Mouse (Mus musculus): ENCODE measurements around the gene Vmn1r74. TPM values are rescaled to one million over a fixed set of nuclear protein-coding genes. Genes with fewer than 3 reads are reported as not detected.

The Vmn1r74 gene
- polyA plus RNA-seq (2017; shearing (Covaris generic)): under 1 TPM in 1 of 2 experiments, not detected in 1; 0.94 TPM

DNA sequence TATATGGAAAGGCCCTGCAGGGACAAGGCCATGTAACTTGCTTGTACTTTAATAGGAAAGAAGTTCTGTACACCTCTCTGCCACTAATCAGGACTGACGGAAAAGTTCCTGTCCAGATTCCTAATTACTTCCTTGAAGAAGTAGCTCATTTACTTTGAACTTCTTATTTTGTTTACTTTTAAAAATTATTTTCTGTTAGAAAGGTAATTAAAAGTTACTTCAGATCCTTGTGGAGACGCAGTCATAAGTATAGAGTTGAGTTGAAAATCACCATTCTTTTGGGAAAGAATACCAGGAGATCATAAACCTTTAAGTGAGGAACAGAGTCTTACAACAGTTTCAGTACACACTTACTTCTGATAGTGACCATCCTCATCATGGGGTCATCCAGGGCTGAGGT, at the start of gene Vmn1r74:
Gene Vmn1r74, plus strand, starts transcription at position 301 of the 400 bp plus-strand sequence.

DNA sequence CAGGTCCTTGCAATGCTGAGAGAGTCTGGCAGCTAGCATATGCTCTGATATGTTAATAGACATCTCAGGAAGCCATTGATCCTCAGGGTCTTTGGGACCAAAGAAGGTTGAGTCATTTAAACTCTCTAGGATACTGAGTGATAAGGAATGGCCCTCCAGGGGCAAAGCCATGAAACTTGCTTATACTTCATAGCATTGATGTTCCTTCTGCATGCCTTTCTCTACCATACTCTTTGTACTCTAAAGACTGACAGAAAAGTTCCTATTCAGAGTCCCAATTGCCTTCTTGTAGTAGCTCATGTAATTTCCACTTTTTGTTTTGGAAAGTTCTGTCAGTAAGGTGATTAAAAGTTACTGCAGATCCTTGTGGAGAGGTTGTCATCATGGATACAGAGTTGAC, 40.5 kb downstream of the Vmn1r74 start, which contains the start of gene Vmn1r75:
Gene Vmn1r75, plus strand, starts transcription at position 301 of the 400 bp plus-strand sequence.

Other genes starting within 250 kb of the Vmn1r74 start
- under 1 TPM in 1 of 2 experiments, not detected in 1; 0.87 TPM for gene Zscan4-ps3, start 224.7 kb upstream of the Vmn1r74 start, polyA plus RNA-seq (2017; shearing (Covaris generic))
- under 1 TPM; 0.04 to 0.07 TPM for gene Vmn1r72, start 153.8 kb upstream of the Vmn1r74 start, polyA plus RNA-seq (2017; shearing (Covaris generic))
- gene Vmn1r73, start 103.7 kb upstream of the Vmn1r74 start, polyA plus RNA-seq (2017; shearing (Covaris generic)): under 1 TPM; 0.08 to 0.12 TPM
- gene Vmn1r75, start 40.6 kb downstream of the Vmn1r74 start, polyA plus RNA-seq (2017; shearing (Covaris generic)): under 1 TPM in 1 of 2 experiments, not detected in 1; 0.56 TPM
- gene Vmn1r76, start 104.2 kb downstream of the Vmn1r74 start, polyA plus RNA-seq (2017; shearing (Covaris generic)): under 1 TPM; 0.06 to 0.49 TPM
- 1 to 10 TPM in 1 of 2 experiments, not detected in 1; 1.2 TPM for gene Vmn1r77, start 202.8 kb downstream of the Vmn1r74 start, polyA plus RNA-seq (2017; shearing (Covaris generic))